Mouse (Mus musculus) ovary, postnatal 14 days (tissue): Measurements from ENCODE around the gene Txnrd1.
A peak's percentile ranks its signal among the peaks of the same experiment; 100 is the strongest.

ENCODE experiments used
- DNase-seq: peaks from one replicate; pipeline ENCODE4 v3.0.0; 2022; ENCODE audit warnings: low spot score

Gene Txnrd1

DNA sequence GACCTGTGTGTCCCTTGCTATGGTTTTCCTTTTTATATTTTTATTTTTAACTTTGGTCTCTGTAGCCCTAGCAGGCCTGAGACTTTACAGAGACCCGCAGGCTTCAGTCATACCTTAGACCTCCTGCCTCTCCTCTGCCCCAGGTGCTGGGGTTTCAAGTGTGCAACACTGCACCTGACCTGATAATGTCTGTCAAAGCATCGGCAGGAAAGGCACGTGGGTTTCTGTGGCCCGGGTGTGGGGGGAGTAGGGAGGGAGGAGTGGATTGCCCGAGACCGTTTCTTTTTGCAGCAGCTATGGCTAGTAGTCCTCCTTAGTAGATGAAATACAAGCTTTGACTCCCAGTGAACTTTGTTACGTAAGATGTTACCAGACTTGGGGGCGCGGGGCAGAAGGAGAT lies 15.8 kb upstream of the Txnrd1 start:
- DNase-seq = no peak

DNA sequence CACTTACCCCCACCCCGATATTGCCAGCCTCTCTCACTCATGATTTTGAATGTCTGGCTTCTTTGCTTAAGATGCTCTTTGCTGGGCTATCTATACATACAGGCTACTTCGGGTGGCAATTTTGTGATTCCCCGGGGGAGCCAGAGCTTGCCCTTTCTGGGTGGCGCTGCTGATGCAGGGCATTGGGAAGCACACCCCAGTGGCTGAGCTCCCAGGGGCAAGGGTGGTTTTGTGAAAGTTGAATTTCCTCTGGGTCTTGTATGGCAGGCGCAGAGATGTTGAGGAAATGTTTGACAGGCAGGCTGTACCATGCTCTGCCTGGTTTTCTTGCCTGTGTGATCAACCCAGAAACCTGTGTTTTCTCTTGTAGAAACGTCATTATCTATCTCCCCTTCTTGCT lies 15.1 kb upstream of the Txnrd1 start:
- DNase-seq = no peak

DNA sequence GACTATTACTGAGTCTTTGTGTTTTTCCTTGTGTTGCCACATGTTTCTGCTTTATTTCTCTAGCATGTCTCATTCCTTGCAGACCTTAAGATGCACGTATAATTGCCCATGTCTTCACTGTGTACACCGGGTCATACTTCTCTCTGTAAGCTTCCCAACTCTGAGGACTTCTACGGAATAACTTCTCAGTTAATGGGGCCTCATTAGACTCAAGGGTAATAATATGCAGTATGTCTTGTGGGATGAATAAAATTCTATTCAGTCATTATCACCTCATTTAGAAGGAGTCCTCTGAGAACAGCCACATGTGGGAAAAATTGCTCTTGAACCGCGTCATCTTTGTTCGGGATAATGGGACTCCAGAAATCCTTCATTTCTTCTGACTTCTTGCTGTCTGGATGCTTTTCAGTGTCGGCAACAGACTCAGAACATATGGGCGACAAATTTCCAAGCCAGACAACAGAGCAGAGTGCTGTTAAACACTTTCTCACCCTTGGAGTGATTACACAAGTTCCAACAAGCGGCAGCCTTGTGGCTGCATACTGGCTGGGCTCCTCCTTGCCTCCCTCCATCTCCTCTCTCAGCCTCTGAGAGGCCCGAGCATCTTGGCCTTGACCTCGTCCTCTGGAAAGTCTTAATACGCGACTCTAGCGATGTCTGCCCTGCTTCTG lies 10.5 kb upstream of the Txnrd1 start:
- DNase-seq = no peak

- DNase-seq = no peak
These were observed 10.0 kb upstream of the Txnrd1 start for GRCm38 (mm10) chr10:82823779-82824177.

GRCm38 (mm10) chr10:82824541-82824940 lies 9.2 kb upstream of the Txnrd1 start:
- no peak for DNase-seq

- no peak for DNase-seq
These were observed 7.2 kb upstream of the Txnrd1 start for GRCm38 (mm10) chr10:82826516-82826915.

DNA sequence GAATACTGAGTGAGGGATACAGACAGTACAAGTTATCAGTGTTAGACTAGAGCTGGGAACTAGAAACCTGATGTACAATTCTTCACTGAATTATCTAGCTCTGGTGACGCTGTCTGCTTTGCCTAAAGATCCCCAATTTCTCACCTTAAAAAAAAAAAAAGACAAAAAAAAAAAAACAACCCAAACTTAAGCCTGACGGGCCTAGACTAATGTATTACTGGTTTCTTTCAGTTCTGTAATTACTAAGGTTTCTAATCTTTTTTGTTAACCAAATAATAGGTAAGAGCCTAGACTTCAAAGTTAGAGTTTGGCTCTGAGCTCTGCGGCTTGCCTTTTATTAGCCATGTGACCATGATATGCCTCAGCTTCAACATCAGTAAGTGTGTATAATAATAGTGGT lies 2.1 kb downstream of the Txnrd1 start:
- DNase-seq = no peak

GRCm38 (mm10) chr10:82838390-82838789 lies 4.6 kb downstream of the Txnrd1 start:
- DNase-seq = no peak

GRCm38 (mm10) chr10:82844090-82844489 lies 10.3 kb downstream of the Txnrd1 start:
- DNase-seq = no peak

DNA sequence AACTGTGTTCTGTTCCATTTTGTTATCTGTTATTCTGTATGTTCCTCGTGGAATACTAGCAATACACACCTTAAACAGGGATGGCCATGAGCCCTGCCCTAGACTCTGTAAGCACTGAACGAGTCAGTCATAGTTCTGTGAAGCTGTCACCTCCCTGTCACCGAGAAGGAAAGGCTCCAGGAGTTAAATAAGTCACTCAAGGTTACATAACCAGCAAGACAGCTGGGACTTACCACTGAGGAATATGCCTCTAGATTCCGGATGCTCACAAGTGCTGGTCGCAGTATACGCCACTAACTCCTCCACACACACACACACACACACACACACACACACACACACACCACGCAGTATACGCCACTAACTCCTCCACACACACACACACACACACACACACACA lies 11.0 kb downstream of the Txnrd1 start:
- DNase-seq = no peak

GRCm38 (mm10) chr10:82847821-82848459 lies 14.2 kb downstream of the Txnrd1 start:
- DNase-seq = no peak

GRCm38 (mm10) chr10:82849686-82850353 lies 16.1 kb downstream of the Txnrd1 start:
- no peak for DNase-seq

GRCm38 (mm10) chr10:82850354-82850752 lies 16.6 kb downstream of the Txnrd1 start:
- no peak for DNase-seq

- no peak for DNase-seq
These were observed 18.0 kb downstream of the Txnrd1 start for GRCm38 (mm10) chr10:82851751-82852150.

DNA sequence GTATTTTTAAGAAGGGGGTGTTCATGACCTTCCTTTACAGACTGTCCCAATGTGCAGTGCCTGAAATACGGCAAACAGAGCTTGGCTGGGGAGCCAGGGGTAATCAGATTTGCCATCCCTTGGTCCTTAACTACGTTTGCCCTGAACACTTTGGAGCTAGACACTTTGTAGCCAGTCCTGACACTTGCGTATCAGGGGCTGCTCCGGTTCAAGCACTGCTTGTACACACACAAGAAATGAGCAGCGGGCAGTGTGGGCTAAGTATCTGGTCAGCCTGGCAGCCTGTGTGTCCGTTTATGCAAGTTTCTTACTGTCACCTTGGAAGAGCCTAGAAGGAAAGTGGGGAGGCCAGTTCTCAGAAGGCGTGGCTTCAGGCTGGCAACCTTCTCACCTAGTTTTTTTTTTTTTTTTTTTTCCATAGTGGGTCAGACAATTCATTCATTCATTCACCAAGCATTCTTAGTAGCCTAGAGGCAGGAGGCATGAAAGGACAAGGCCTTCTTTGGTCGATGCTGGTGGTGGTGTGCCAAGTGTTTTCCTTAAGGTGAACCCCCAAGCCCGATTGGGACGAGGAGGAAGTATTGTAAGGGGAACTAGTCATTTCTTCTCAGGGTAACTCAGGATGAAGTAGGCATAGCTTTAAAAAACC lies 24.4 kb downstream of the Txnrd1 start:
- no peak for DNase-seq

- DNase-seq = peak; percentile 72
These were observed 25.2 kb downstream of the Txnrd1 start for GRCm38 (mm10) chr10:82858691-82859532.

DNA sequence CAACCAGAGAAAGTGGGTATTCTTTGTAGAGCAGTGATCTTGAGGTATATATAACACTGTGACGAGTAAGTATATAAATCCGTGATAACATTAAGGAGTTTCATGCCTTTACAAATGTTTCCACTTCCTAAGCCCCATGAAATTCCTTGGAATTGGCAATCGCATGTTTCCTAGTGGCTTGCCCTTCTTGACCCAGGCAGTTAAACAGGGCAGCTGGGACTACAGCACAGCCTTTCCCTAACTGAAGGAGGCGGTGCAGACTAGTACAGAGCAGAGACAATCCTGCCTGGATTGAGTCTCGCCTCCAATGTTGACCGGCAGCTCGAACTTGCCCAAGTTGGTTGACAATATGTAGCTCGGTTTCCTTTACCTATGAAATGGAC lies 25.8 kb downstream of the Txnrd1 start:
- DNase-seq = no peak

- DNase-seq = peak; percentile 58
These were observed 26.6 kb downstream of the Txnrd1 start for GRCm38 (mm10) chr10:82860181-82860928.

DNA sequence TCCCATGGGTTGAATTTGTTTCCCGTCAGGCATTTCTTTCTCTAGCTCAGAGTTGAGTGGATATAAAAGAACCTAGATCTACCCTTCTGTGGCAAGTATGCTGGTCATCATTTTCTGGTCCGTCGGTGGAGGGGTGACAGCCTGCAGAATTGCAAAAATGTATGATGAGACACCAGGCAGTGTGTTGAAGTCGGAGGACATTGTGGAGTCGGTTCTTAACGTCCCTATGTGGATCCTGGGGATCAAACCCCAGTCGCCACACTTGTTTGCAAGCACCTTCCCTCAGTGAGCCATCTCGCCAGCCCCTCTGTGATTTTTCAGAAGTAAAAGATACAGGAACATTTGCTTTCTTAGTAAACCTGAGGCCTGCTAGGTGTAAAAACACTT lies 27.2 kb downstream of the Txnrd1 start:
- DNase-seq = no peak

DNA sequence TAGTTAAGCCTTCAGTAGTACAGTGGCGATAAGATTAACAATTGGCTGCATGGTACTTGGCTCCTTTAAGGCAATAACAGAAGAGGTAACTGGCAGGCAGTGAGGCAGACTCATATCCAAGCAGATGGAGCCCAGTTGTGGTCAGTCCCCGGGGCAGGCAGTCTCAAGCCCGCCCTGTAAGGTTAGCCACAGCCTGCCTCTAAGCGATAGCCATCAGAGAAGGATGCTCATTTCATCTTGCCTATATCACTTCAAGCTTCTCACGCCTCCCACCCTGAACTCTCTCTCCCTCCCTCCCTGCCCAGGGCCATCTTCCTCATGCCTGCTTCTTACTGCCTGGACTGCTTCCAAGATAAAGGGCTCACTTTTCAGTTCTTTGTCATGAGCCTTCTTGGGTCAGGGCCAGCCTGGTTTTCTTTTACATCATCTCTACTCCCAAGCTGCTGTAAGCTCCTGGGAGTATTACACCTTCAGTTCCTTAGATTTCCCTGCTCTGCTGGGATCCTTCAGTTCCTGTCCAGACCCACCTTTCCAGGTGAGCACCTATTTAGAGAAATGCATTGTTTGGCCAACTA lies 29.4 kb downstream of the Txnrd1 start:
- DNase-seq = no peak

GRCm38 (mm10) chr10:82863827-82864226 lies 30.1 kb downstream of the Txnrd1 start:
- DNase-seq = no peak
